Mouse (Mus musculus) kidney, adult 18-20 months (tissue): ENCODE measurements at regions not wholly inside any gene's neighbourhood (a gene's known extent, or its start where the extent isn't known, plus 50 kb on each side); places are given as distances from the start of the nearest gene placed in this dataset.

Experiments
- DNase-seq: peaks from one replicate; pipeline ENCODE4 v3.0.0; 2021

DNA sequence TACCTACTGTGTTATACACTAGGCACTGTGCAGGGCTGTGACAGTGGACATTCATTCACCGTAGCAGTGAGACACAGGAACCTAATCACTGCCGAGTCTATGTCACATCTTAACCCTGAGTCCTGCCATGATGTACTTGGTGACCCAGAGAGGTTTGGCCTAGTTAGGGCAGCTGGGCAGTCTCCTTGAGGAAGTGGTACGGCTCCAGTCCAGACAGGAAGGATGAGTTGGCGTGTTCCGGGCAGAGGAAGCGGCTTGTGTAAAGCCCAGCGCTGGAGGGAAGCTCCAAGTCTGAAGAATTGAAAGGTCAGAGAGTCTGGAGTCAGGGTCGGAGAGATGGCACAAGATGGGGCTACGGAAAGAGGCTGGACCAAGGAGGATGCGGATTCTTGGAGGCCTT, 99.4 kb upstream of the Smim15 start:
- DNase-seq: no peak

DNA sequence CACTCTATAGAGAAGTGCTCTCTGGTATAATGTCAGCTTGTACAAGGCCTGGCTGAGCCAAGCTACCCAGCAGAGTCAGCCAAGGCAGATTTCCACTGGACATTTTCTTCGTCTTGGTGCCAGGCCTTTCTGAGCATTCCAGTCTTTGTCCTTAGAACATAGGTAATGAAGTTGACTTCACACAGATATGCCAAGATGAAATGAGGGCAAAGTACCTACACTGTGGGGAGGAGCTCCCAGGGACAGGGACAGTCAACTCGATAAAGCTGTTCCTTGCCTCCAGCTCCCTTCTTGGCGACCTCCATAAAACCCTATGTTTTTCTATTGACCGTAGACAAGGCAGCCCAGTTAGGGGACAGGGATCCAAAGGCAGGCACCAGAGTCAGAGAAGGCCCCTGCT, 101.3 kb upstream of the Smim15 start:
- DNase-seq: no peak

DNA sequence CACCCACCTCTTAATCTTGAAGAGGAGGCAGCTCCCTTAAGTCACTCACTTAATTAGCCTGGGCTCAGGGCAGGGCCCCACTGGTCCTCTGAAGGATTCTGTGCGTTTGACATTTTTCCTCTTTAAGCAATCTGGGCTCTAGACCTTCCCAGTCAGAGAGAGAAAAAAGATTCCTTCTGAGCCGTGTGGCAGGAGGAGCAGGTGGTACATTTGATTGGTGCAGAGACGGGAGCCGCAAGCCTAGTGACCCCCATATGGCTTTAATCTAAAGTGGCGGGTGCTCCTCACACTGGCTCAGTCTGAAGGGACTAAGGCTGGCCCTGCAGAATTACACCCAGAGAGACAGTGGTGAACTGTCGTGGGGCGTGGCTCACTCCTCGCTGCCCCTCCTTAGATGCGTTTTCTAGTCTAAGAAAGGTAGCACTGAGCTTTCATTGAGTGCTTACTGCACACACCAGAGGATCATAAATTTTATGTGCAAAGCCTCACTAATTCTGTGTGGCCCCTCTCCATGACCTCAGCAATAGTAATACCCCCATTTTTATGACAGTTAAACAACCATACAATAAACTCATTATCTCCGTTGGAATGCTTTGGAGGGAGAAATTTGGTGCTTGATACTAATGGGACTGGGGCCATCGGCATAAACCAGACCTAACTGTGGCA, 101.8 kb upstream of the Smim15 start:
- no peak for DNase-seq

DNA sequence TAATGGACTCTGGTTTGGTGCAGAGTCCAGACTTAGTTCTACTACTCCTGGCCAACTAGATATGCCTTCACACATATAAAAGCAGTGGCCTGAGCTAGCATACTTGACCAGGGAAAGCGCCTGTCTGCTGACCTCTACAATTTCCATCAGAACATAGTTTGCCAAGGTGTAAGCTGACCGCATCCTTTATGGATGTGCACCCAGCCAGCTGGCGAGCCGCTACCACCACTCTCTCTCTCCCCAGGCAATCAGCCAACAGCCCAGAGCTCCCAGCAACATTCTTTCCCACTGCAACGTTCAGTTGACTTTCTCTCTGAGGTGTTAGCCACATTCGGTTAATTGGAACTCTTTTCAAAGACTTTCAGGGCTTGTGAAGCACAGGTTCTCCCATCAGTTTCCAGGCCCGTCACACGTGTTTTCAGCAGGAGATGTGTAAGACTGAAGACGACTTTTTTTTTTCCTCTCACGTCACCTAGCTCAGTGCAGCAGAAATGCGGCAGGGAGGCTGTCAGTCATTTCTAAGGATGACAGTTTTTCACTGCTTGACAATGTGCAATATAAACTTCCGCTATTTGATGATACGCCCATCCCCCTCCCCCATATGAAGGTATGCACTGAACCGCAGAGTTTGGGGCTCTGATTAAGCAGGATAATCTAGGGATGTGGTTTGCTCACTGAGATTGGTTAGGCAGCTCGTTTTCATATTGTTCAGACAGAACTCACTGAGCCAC, 104.2 kb upstream of the Smim15 start:
- no peak for DNase-seq

DNA sequence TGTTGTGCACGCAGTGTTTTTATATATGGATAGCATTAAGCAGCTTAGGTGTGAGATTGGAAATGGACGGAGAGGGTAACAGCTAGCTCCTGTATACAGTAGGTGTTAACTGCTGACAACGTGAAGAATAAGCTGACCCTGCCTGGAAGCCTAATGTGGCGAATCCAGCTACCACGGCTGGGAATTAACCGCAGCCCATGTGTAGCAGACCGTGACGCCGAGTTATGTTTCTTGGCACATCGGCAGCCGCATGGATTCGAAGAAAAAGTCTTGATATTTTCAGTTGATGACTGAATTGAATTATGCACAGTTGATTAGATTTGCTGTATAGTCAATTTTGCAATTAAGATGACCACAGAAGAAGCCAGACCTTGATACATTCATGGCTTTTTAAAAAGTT, 108.6 kb upstream of the Smim15 start:
- DNase-seq: no peak

DNA sequence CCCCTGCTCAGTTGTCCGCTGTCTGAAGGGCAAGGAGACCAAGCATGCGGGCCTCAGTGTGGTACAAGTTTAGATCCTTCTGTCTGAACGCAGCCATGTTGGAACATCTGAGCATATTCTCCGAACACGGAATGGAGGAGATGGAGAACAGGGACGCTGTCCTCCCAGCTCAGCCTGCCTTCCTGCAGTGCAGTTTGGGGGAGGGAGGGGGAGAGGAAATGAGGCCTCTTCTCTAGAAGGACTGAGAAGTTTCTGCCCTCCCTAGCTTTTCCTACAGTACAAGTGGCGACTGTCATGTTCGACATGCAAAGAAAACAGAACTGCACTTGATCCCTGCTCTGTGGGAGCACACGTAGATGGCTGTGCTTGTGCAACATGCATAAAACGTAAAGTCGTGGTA, 109.6 kb upstream of the Smim15 start:
- no peak for DNase-seq

DNA sequence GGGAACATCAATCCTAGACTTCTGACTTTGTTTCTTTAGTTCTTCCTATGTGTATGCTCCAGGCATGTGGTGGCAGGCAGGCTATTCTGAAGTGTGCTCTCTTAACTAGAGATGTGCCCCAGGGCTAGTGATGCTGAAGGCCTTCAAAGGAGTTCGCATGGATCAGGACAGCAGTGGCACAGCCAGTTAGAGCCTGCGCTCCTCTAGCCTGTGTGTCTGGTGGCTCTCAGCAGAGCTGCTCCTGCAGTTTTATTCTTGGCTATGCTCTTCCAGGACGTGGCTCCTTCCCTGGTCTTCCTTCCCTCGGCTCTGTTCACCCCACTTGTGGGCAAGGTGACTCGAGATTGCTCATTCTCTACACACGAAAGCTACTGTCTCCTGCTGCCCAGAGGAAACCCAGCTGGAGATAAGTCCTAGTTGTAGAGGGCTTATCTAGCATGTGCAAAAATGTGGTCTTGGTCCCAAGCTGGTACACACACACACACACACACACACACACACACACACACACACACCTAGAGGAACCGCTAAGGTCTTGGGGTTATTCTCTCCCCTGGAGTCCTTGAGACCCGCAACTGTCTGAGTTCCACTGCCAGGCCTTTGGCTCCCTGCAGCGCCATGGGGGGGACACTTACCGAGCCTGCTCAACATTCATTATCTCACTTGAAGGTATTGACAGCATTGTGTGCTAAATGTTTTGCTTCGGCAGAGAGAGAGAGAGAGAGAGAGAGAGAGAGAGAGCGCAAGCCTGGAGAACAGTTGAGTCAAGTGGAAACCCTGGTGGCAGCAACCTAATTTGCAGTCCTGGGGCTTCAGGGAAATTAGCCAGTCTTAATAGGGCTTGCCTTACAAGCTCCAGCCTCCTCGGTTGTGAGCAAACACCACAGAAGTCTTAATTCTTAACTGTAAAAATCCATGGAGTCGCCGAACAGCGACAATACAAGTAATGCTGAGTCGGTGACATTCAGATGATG, 110.4 kb upstream of the Smim15 start:
- no peak for DNase-seq

DNA sequence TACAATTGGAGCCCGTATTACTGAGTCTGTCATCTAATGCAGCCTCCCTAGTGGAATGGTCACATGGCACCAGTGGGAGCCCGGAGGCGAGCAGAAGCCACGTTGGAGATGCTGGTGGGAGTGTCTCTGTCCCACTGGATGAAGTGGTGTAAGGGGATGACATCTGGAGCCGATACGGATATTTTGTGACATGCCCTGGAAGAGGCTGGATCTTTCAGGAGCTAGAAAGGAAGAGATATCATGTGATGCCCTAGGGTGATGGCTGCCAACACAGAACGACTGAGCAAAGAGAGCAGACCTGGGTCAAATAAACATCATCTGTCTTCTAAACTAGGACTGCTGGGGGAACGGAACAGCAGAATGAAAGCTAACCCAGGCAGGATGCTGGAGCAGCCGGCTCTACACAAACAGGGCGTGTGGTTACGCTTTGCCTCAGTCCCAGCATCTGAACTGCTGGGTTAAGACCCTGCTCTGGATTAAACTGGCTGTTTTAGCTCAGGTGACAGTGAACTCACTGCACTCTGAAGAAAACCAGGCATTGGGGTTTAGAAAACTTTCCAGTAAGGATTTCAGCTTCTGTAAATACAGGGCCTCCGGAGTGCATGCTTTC, 111.7 kb upstream of the Smim15 start:
- no peak for DNase-seq

DNA sequence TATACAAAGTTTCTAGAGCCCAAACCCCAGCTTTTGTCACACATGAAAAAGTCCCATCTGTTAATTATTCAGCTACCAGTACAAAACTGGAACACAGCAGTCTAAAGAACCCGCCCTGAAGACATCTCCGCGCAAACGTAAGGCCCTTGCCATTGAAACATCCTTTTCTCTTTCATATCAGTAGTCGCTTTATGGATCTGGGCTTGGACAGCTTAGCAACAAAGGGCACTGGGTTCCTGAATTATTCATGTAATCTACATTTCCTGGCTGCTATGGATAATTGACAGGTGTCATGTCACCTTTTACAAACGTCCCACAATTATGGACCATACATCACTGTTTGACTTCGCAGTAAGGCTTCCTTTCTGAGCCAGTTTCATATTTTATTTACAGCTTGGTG, 113.0 kb upstream of the Smim15 start:
- no peak for DNase-seq

DNA sequence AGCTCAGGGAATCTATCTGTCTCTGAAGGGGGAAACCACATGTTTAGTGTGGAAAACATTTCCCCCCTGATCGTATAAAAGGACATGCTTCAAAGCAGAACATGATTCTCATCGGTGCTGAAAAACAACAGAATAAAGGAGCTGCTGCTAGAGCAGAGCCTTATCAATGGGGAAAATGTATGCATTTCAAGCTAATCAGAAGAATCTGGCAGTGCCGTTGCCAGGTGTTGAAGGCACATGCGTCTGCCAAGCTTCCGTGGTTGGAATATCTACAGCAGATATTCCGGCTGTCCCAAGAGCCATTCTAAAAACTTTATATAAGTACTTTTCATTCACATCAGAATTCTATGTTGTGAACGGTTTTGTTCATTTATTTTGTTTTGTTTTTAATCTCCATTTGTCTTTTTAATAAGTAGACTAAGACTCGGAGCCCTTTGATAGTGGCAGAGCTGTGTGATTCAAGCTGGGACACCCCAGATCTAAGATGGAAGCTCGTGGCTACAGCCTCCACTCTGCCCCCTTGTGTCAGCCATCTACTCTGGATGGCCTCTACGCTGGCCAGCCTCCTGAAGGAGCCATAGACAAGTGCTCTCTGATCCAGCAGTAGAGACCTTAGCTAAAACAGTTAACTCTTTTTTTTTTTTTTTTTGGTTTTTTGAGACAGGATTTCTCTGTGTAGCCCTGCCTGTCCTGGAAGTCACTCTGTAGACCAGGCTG, 116.6 kb upstream of the Smim15 start:
- no peak for DNase-seq

DNA sequence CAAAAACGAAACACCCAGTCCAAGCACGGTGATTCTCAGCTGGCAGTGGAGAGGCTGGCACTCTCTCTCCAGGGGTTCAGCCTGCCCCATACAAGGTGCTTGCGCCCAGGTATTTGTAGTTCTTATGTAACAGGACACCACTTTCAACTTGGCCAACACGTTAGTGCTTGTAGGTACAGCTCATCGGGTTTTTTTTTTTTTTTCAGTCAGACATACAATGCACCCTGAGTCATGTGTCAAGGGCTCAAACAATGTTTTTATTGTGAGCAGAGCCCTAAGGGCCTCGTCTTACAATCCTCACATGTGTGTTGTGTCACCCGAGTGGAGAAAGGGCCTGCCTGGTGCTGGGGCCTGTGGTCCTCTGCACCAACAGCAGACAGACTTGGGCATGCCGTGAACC, 118.8 kb upstream of the Smim15 start:
- DNase-seq: no peak

DNA sequence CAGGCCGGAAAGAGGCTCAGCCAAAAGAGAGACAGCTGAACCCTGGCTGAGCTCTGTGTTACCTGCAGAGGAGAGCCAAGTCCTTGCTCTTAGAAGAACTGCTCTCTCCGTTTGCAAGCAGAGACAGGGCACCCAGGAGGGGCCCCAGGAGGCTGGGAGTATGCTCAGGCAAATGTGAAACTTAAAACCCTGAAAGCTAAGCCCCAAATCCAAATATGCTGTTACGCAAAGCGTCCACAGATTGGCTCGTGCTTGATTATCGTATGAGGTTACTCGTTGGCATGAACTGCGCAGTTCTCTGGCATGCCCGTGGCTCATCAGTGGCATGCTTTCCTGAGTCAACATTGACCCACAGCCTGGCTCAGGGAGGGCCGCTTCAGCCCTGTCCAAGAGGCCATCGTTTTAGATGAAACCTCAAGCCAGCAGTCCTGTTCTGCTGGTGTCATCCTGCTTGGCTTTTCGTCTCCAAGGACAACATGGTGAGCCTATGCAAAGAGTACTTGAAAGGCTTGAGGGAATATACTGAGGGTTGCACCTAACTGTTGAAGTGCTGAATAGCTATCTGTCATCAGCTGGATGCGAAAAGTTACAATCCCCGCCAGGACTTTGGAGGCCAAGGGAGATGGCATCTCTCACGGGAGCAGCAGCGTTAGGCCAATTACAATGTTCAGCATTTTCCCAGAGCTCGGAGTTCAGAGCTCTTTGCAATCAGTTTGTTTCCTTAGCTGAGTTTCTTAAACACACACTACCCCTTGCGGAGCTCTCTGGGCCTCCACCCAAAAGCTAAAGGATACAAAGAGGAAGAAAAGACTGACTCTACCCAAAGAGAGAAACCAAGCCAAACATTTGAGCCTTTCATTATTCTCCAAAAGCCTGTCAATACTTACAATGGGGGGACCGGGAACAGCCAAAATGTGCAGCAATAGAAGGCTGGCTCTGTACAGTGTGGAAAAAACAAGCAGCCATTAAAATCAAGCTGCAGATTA, 120.8 kb upstream of the Smim15 start:
- DNase-seq: no peak

DNA sequence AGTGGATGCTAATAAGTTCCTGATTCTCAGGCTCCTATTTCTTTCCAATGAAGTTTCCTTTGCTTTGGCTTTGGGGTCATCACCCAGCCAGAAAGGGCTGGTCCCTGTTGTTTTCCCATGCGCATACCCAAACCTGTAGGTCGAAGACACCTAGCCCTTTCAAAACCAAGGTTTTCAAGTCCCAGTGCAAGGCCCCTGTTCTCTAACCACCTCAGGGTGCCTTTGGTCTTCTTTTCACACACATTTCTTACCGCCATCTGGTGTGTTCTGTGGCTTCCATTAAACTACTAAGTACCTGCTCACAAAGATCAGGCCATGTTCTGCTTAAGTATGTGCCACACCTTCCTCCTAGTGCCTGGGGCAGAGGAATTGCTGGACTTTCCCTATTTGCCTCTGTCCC, 124.8 kb upstream of the Smim15 start:
- DNase-seq: no peak

DNA sequence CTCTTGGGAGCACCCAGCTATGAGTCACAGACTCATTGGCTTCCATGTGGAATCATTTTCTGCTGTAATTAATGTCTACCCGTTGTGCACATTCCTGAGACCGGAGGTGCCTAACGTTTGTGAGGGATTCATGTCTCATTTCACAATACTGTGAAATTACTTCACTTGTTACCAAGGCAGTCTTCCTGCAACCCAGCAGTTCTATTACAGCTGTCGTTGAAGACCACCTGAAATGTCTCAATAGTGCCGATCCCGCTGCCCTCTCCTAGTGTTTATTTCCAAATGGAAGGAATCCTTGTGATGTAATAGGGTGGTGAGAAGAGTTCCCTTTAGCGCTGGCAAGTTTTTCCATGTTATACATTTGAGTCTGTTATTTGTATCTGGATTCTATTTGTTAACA, 125.8 kb upstream of the Smim15 start:
- DNase-seq: no peak

DNA sequence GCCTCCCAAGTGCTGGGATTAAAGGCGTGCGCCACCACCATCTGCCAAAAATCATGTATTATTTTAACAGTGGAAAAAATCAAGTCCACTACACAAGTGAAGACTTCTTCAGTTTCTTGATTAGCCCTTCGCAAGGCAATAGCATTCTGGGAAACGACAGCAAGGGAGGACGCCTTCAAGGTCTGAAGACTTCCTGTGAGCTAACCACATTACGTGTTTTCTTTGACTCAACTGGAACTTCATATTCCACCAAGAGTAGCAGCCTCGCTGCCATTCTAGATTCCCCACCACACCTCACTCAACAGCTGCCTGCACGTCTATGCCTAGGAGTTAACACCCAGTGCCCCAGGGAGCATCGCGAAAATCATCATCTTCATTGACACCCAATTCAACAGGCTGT, 126.2 kb upstream of the Smim15 start:
- no peak for DNase-seq

DNA sequence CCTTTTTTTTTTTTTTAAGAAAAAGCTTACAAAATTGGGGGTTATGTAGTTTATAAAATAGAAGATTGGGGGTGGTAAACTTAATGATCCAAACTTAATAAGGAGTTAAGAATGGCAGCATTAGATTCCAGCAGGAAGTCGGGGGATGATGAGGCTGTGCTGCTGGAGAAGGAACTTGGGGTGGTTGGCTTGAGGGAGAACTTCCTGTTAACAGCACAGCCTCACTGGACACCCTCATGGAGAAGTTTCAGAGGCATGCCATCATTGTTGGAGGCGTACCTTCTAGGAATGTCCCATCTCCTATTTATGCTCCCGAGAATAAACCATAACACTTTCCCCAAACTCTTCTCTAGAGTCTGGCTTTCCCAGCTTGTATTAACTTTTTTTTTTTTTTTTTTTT, 126.7 kb upstream of the Smim15 start:
- no peak for DNase-seq

DNA sequence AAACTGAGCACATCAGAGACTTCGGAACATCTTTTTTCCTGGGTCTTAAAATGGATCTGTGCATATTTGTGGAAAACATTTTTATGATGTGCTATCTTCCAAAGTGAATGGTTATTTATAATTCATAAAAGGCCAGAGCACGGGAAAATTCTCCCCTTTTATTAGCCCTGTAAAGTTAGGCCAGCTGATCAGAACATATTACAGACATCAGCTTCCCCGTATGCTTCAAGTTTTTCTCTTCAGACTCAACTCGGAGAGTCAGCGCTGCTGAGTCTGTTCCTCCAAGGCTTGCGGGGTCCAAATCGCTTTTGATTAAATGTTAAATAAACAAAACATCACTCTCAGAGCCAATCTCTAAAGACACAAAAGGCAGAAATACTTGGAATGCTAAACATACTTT, 134.1 kb upstream of the Smim15 start:
- no peak for DNase-seq

DNA sequence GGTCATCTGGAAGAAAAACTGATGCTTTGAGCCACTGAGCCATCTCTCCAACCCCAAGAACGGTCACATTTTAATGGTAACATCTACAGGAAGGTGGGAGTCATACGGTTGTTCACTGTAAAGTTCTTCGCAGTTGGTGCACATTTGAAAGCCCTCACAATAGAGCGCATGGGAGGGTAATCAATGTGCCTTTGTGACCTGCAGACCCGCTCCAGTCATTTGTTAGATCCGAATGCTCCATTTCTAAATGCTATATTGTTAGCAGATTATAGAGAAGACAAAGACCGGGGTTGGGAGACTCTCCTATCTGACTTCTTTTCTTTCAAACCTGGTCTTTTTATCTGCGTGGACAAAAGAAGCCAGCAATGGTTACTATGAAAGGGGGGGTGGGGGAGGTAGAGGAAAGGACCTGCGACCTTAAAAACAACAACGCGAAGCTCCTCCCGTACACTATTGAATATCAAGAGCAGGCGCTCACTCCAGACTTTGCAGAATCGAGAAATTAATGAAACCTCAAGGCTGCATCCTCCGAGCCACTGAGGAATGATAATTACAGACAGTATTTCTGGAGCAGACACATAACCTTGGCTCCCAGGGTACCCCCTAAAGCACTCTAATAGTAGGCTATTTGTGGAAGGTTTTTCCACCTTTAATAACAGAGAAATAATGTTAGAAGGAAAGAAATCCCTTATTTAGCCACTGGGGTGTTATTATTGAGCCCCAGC, 134.7 kb upstream of the Smim15 start:
- DNase-seq: no peak

DNA sequence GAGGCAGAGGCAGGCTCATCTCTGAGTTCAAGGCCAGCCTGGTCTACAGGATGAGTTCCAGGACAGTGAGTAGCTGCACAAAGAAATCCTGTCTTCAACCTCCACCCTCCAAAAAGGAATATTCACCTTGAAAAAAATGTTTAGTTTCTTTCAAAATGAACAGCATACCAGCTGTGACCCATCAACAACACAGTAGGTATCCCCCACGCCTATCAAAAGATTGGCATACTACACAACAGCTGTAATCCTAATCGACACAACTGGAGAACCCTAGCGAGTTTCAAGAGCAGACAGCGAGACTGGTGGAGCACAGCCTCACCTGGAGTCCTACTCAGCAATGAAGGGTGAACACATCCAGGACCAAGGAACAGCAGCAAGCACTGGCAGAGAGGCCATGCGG, 136.3 kb upstream of the Smim15 start:
- DNase-seq: no peak

DNA sequence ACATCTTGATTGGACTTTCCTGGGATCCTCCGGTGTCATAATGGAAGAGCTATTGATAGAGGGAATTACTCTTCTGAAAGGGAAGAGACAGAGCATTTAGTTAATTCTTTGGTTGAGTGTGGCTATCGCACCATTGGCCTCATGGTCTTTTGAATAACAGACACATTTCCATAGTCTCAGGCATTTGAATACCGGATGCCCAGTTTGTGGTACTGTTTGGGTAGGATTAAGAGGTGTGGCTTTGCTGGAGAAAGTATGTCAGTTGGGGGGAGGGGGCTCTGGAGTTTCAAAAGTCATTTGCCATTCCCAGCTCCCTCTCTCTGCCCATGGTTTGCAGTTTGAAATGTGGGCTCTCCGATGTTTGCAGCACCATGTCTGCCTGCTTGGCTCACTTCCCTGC, 139.4 kb upstream of the Smim15 start:
- DNase-seq: no peak
